Mouse (Mus musculus): ENCODE data around the gene Arl15.

GRCm38 (mm10) chr13:114091231-114091630 lies 296.9 kb downstream of the Arl15 start:
- no peak for TF ChIP-seq CTCF (IDR thresholded peaks at IDR 0.05; ENCODE audit: extremely low read depth, insufficient read depth, insufficient read length, insufficient replicate concordance)
- no peak for TF ChIP-seq POLR2A (IDR thresholded peaks at IDR 0.05; ENCODE audit: low read depth, low read length)
